Mouse (Mus musculus) CD4-positive helper T cell, adult 2 months (primary cell): ENCODE measurements at regions not wholly inside any gene's neighbourhood (a gene's known extent, or its start where the extent isn't known, plus 50 kb on each side); places are given as distances from the start of the nearest gene placed in this dataset.

Source experiments
- DNase-seq: peaks from one replicate; pipeline ENCODE4 v3.0.0-alpha.2; 2012; ENCODE audit warnings: low read depth, missing footprints, low spot score

GRCm38 (mm10) chr8:26840745-26841680 is 136.1 kb upstream of the Zfp703 start:
- DNase-seq = no peak

GRCm38 (mm10) chr8:26843714-26844113 is 133.4 kb upstream of the Zfp703 start:
- DNase-seq = no peak

GRCm38 (mm10) chr8:26844132-26844808 is 132.9 kb upstream of the Zfp703 start:
- DNase-seq = no peak

- no peak for DNase-seq
Observed at GRCm38 (mm10) chr8:26844809-26845143, 132.3 kb upstream of the Zfp703 start.

GRCm38 (mm10) chr8:26845481-26846194 is 131.5 kb upstream of the Zfp703 start:
- no peak for DNase-seq

GRCm38 (mm10) chr8:26847009-26847408 is 130.1 kb upstream of the Zfp703 start:
- DNase-seq = no peak

GRCm38 (mm10) chr8:26848098-26848772 is 128.9 kb upstream of the Zfp703 start:
- no peak for DNase-seq

GRCm38 (mm10) chr8:26848955-26849684 is 128.0 kb upstream of the Zfp703 start:
- no peak for DNase-seq

- no peak for DNase-seq
Observed at GRCm38 (mm10) chr8:26851871-26852800, 125.0 kb upstream of the Zfp703 start.

- DNase-seq = no peak
Observed at GRCm38 (mm10) chr8:26852921-26853320, 124.2 kb upstream of the Zfp703 start.

GRCm38 (mm10) chr8:26854557-26855238 is 122.4 kb upstream of the Zfp703 start:
- no peak for DNase-seq

GRCm38 (mm10) chr8:26855256-26855655 is 121.9 kb upstream of the Zfp703 start:
- no peak for DNase-seq

GRCm38 (mm10) chr8:26864571-26864970 is 112.6 kb upstream of the Zfp703 start:
- no peak for DNase-seq

GRCm38 (mm10) chr8:26864971-26865370 is 112.2 kb upstream of the Zfp703 start:
- no peak for DNase-seq

GRCm38 (mm10) chr8:26868101-26868848 is 108.8 kb upstream of the Zfp703 start:
- DNase-seq = no peak

GRCm38 (mm10) chr8:26868849-26869110 is 108.3 kb upstream of the Zfp703 start:
- DNase-seq = no peak

GRCm38 (mm10) chr8:26871838-26872237 is 105.3 kb upstream of the Zfp703 start:
- no peak for DNase-seq

GRCm38 (mm10) chr8:26872382-26872781 is 104.7 kb upstream of the Zfp703 start:
- no peak for DNase-seq

- DNase-seq = no peak
Observed at GRCm38 (mm10) chr8:26872815-26873214, 104.3 kb upstream of the Zfp703 start.
